Mouse (Mus musculus): Measurements from ENCODE around the gene Sugct.

Sugct gene

DNA sequence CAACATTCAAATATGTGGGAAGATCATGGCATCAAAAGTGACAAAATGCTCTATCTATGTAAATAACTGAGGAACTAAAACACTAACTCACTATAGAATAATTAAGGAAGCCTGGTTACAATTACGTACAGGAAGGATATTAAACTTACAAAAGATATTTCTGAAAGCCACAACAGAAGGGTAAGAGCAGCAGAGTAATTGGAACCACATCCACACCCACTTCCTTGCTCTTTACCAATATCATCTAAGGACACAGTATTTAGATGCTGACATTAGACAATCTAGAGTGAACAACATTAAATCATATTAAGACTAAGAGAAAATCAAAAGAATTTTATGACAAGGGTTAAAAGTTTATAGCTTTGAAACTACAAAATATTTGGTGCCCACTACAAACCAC lies 159.0 kb downstream of the Sugct start:
- 80% methylated on average over 1 of the region's 1 CpGs for WGBS

DNA sequence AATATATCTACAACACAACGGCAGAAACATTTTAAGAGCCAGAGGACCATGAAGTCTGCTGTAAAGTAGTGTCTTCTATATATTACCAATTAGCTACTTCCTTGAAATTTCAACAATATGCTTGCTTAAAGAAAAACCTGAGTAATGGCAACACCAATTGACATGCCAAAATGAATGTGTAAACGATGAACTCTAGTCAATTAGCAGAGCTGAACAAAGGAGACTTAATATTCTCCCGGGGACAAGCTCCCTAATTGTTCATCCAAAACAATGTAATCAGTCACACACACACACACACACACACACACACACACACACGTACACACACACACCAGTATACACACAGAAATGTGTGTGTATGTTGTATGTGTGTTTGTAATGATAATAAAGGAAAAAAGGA lies 160.5 kb downstream of the Sugct start:
- WGBS: 31% methylated on average over 4 of the region's 4 CpGs

DNA sequence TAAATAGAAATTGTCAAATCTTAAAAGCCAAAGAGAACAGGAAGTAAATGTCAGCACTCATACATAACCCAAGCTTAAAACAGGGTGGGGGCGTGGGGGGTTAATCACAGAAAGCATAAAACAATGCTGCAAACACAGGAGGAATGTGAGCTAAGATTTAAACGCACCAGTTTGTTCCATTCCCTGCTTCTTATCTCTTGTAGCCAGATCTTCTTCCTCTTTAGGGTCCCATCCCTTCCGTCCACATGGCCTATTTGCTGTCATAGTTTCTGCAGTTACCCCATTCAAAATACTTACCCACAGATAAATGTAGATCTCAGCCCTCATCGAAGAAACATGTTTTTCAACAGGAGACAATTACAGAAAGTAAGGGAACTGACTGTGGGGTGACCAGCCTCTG lies 160.9 kb downstream of the Sugct start:
- 70% methylated on average over 4 of the region's 4 CpGs for WGBS

DNA sequence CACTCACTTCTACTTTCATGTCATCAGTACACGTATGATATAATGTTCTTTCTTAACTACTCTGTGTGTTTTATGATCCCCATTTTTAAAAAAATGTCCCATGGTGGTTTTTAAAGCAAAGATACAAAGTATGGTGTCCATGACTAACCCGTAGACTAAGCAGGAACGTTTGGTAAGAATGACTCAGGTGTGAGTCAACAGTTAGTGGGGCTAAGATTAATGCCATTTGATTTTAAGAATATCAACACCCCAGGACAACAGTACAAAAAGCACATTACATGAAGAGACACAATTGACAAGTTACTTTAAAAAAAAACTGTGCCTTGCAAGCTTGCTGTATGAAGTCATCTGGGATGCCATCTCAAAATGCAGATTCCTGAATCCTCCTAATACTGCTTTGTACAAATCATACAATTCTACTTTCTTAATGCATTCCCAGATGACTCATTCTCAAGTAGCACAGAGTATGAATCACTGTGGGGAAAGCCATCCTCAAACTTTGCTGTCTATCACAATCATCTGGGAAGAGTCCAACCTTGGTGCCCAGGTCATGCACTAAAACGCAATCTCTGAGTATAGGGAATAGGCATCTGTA lies 184.1 kb downstream of the Sugct start:
- whole genome bisulfite sequencing: 64% methylated on average over 4 of the region's 4 CpGs

DNA sequence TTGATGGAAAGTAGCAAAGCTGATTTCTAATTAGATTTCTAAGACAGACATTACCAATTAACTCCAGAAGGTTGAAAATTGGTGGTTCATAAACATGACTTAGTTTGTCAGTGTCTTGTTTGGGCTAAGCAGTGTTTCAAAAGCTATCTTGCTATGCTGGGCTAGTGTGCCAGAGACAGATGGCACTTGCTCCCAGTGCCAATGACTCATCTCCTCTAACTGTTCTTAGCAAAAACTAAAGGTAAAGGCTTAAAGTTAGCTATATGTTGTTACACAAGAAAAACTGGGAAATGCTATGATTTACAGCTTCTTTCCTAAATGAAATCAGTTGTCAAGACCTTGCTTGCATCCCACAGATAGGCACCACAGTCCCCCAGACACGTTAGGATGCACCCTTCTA lies 200.4 kb downstream of the Sugct start:
- 44% methylated on average over 1 of the region's 1 CpGs for WGBS

DNA sequence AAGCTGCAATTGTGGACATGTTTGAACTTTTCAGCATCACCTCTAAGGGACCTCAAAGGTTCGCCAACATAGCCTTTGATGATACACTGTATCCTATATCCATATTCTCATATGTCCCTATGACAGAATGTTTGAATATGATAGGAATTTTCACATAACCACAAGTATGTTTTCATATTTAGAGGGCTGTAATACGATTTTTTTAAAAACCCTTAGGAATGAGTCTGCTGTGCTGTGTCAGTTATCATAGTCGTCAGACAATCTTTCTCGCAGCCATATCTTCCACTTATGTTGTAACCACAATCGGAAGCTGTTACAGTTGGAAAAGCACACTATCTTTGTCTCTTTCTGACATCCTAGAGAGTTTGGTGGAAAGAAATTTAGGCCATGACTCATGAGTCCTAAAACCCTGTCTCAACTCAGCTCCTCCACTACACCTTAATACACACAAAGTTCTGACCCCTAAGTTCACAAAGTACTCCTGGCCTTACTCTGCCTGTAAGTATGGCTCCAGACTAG lies 201.2 kb downstream of the Sugct start:
- WGBS: 80% methylated on average over 5 of the region's 5 CpGs

DNA sequence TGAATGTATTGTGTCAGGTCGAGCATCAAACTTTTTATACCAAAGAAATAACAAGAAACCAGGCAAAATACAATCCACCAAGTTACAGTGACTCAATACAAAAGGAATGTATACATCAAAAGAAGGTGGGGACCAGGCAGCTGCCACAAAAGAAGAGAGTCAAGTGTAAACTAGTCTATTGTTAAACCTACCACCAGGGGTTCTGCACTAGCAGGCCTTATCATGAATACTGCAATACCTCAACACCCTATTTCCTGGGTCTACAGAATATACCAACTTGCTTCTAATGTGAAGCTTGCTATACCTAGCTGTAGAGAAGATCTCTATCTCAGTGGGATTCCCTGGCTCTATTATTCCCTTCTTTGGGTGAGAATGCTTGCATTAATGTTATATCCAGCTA lies 237.4 kb downstream of the Sugct start:
- 44% methylated on average over 1 of the region's 1 CpGs for WGBS

DNA sequence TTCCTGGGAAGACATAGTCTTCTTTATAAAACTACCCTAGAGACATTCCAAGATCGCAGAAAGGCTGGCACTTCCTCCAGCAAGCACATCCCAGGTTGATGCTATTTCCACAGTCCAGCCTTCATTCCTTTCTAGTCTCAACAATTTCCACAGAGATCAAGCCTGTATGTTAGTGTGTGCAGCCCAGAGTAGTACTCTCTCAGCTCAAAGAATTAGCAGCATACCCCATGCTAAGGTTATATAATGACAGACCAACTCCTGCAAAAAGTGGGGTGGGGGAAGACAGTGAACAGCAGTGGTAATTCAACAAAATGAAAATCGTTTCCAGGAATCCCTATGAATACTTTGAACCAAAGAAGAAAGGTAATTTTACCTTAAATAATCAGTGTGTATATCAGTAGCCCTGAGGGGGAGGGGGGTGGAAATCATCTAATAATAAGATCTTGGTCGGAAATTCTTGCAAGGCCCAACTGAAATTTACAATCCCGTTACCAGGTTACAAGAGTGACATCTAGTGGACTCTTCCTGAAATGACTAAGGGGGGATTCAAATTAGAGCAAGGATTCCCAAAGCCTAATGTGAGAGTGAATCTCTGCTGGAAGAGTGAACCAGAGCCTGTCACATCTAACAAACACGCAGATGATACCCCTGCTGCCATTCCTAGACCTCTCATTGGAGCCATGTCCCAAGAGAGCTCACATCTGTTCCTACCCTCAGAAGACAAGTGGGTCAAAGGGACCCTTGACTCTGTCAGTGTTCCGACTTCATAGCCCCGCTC lies 263.0 kb downstream of the Sugct start:
- WGBS: 37% methylated on average over 7 of the region's 7 CpGs

DNA sequence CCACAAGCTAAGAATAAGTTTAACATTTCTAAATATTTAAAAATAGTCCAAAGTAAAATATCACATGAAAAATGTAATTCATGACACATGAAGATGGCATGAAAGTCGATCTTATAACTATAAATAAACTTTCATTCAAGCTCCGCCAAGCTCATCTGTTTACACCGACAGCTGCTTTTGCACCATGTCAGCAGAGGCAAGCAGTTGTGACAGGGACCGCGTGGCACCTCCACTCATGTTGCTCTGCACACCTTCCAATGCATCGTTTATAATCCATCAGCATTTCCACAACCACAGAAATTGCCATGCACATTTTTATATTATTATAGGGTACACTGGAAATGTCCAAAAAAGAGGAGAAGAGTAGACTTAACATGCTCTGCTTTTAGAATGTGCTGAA lies 273.5 kb downstream of the Sugct start:
- 80% methylated on average over 6 of the region's 6 CpGs for WGBS

DNA sequence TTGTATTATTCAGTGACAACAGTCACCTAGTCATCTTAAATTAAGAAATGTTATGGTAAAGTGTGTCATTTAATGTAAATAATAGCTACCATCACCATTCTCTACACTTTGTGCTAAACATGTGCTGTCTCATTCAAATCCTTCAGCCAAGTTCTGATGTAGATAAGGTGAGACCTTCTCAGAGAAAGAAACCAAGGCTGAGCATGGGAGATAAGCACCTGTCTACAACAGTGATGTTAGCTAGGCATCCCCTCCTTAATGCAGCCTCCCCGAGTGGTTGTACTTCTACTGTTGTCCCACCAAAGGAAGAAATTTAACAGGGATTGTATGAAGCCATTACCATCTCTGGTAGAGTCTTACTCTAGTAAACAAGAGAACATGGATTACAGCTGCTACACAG lies 274.8 kb downstream of the Sugct start:
- WGBS: 91% methylated on average over 1 of the region's 1 CpGs

DNA sequence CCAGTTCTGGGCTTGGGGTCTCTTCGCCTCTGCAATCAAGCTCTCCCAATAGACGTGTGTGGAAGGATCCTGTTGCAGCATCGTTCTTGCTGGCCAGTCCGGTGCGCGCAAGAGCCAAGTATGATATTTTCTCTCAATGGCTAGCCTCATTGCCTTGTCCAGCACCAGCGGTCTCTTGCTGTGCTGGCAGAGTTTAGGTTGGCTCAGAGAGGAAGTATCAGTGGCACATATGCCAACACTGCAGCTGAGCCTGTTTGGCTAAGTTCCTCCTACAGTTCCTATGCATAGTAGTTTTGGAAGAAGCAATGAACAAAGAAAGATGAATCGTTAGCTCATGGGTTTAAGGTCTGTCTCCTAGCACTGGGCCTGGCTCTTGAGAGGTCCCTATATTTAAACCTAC lies 352.5 kb downstream of the Sugct start:
- WGBS: 90% methylated on average over 8 of the region's 8 CpGs

DNA sequence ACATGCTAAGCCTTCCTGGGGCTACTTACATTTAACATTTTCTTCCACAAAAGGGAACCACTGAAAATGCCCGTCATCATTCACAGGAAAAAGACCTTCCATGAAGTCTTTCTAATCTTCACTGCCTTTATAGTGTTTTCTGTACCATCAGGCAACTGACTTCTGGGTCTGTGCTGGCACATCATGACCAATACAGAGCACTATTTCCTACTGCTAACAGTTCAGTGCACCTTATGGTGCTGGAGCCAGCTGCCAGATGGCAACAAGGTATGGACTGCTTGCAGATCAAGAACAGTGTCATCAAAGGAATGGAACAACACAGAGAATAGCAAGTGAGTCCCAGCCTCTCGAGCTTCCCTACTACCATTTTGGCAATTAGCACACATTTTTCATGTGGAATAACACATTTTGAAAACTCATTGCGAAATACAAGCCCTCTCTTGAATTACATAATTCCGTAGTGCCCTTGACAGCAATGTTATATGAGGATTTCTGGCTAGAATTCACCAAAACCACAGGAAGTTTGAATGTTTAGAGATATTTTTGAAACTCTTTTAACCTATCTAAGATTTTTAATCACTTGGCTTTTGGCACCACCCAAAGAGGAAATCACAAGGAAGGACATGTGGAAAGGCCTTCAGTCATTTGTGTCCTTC lies 359.3 kb downstream of the Sugct start:
- WGBS: 84% methylated on average over 4 of the region's 4 CpGs

DNA sequence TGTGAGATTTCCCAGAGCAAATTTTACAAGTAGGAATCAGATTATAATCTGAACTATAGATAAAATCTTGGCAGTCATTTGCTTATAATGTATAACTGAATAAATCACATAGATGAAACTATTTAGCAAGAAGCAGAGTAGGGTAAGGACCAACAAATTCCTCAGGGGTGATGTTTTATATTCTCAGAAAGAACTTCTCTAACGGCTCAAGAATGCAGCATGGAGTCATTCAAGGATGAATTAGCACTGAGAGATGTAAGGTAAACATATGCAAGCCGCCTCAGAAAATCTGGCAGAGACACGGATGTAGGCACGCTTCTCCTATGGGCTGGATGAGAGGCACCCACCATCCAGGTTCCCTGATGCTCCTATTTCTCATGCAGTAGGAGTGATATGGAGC lies 368.5 kb downstream of the Sugct start:
- WGBS: 70% methylated on average over 4 of the region's 4 CpGs

DNA sequence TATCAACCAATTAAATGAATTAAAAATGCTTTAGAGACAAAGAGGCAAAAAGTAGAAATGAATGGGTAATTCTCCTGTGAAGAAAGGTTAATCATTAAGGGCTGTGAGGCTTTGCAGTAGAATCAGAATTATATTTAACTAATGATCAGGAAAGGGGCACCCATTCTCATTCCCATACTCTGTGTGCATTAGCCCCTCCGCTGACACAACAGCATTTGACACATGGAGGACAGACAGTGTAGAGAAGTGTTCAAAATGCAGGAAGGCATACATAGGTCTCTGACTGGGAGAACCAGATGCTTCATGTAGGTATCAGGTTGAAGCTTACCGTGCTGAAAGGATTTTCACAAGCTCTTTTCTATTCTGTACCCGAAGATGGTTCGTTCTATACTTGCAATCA lies 393.8 kb downstream of the Sugct start:
- 74% methylated on average over 4 of the region's 4 CpGs for WGBS

DNA sequence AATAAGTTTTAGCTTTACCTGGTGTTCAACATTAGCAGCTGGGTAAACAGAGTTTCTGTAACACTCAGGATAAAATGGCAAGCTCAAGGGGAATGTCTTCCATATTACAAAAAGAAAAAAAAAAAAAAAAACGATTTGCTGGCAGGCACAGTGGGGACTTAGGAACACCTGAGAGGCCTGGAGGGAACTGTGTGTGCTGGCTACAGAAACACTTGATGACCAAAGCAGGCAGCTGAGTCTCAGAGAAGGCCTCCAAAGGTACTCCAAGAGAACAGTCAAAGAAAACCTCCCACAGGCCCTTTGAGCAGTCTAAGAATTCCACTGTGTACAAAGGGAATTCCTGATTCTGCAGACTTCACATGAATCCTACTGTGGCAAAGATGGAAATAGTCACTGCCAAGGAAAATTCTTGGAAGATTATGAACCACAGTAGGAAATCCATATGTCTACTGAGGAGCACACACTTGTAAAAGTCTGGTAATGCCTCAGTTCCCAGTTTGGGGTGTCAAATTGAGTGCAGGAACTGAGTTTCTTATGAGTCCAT lies 397.8 kb downstream of the Sugct start:
- WGBS: 38% methylated on average over 1 of the region's 1 CpGs

DNA sequence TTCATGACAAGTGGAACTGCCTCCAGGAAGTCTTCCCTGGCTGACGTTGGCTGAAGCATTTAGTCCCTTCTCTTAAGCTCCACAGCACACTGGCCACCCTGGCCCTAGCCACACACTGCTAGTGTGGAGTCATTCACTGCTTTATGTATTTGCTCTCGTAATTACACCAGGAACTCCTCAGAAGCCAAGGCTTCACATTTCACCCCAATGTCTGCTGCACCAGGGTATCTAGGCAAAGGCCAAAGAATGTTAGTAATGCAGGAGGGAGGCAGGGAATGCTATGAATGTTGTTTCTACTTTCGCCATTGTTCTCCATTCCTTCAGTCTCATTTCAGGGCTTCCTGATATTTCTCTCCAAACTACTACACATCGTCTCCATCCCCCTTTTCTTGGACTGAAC lies 398.4 kb downstream of the Sugct start:
- whole genome bisulfite sequencing: 58% methylated on average over 4 of the region's 4 CpGs

DNA sequence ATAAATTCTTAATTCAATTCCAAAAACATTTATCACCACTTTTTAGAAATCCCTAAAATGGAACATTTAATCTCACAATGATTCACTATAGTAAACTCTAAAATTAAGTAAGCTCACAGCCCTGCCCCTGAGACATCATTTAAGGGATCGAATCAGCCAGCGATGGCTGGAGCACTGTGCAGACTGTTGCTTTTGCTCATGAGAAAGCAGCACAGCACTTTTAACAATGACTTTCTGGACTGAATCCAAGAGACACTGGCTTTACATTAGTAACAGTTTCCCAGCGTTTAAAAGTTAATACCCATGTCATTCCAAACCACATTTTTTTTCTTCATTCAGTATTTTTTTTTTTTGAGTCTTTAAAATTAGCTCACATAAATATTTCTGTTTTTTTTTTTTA lies 398.9 kb downstream of the Sugct start:
- 53% methylated on average over 3 of the region's 3 CpGs for WGBS

DNA sequence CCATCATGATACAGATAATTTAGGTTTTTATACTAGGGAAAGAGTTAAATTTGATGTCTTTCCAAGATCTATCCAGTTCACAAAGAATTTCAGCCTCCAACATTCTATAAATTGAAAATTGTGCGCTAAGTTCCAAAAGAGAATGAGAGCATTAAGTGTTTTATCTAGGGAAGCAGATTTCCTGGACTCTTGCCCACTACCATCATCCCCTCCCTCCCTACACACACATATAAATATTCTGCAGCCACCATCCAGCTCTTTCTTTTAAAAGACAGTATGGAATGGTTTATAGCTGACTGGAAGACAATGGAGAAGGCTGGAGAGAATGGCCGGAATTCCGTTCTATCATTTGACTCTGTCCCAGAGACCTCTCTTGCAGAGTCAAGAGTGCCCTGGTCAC lies 404.3 kb downstream of the Sugct start:
- 82% methylated on average over 3 of the region's 3 CpGs for WGBS

DNA sequence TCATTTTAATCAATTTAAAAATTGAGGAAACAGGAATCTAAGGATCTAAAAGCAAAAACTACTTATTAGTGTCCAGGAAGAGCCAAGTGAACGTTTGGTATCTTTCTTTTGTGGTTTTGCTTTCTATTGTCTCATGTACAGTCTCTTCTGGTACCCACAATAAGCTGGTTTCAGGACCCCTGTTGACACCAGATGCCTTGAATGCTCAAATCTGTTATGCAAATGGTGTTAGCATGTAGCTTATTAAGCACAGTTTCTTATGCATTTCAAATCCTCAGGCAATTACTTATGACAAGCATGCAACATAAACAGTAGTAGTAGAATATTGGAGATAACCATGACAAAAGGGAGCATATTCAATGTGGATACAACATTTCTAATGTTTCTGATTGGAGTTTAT lies 407.0 kb downstream of the Sugct start:
- 54% methylated on average over 1 of the region's 1 CpGs for WGBS

DNA sequence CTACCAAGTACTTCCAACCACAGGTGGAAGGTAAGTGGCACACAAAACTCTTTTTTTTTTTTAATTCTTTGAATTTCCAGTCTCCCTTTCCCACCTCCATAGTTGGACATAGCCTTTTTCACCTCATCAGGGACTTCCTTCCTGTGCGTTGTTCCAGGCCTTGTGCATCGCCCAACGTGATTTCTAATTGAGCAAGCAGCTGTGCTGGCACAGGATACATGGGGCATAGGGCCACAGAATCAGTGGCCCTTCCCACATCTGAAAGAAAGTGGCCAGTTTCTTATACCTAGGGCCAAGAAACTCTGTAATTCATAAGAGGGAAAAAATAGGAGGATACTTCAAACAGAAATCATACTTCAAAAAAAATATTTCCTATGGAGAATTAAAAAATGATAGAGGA lies 449.4 kb downstream of the Sugct start:
- WGBS: 73% methylated on average over 3 of the region's 3 CpGs

DNA sequence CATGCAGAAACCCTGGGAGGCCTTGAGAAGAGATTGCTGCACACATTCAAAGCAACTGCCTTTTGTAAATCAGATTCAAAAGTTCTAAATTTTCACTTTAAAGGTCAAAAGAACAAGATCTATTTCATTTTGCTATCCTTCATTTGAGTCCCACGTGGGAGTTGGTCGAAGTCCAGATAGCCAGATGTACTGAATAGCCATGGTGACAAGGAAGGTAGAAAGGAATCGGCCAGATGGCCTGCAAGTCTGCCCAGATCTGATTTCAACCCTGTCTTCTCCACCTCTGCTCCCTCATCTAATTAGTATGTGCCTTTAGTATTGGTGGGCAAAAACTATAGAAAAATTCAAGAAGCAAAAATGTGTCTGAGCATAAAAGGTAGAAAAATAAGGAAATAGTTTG lies 478.8 kb downstream of the Sugct start:
- WGBS: 44% methylated on average over 3 of the region's 3 CpGs

DNA sequence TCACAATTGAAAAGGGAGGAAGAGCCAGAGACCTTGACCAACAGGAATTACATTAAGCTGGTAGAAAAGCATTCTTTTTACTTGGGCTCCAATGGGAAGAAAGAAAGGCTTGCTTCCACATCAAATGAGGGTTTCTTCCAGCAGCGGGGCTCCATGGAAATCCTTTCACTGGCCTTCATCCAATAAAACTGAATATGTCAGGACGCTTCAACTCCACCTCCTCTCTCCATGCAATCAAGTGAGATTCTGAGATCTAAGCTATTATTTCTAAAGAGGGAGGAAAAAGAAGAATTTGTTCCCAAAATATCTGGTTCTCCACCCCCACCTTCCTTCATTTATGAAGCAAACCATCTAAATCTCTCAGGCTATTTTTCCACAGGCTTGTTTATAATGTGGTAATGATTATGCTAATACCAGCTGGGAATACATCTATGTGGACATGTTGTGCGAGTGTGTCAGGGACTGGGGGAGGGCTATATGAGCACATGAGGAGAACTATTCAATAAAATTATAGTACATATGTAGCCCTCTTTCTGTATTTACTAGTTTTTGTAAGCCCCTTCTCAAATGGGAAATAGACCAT lies 505.1 kb downstream of the Sugct start:
- 41% methylated on average over 3 of the region's 3 CpGs for WGBS

All from cerebral cortex, adult 2 months (tissue).